Mouse (Mus musculus): ENCODE data around the gene Dlg3. TPM values are rescaled to one million over a fixed set of nuclear protein-coding genes. Genes with fewer than 3 reads are reported as not detected.

Dlg3 gene
- polyA plus RNA-seq, 1 experiment from 2014 or later = 2.3 TPM

DNA sequence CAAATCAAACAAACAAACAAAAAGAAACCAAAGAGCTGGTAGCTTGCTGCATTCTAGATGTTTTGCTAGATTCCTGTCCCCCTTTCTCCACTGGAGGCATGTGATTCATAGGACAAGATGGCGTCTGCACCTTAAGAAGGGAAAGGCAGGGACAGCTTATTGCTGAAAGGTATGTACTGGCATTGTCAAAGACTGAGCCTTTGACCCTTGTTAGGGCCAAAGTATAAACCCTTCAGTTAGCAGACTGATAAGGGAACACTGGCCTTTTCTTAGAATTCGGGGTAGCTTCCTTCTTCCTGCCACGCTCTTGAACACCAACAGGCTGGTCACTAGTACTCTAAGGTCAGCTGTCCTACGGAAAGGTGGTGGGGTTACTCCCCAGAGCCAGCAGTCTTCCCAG, 29.8 kb downstream of the Dlg3 start:
- DNase-seq (ENCODE audit: low spot score) = no peak

DNA sequence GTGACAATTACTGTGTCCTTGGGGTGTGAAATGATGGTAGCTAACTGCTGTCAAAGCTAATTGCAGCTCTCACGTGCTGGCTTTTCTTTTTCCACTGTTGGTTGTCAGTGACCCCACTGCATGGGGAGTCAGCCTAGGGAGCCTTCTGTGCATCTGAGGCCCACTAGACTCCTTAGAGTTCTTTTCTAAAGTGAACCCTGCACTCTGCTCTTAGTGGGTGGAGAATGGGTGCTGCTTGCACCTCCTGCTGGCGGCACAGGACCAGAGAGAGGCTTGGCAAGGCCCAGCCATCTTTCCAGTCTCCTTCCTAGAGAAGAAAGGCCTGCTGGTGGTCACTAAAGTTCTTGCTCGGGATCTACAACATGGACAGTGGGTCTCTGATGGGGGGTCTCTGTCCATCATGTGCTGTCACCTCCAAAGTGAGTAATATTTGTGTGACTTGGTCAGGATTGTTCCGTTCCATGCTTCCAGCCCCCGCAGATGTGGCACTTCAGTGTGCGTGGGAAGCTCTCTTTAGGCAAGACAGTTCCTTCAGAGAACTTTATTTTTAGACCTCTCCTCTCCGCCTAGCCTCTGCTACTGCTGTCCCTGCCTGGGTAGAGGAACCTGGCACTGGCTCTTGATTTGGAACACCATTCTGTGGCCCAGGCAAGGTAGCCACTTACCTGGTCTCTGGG, 30.5 kb downstream of the Dlg3 start:
- DNase-seq (ENCODE audit: low spot score) = no peak

DNA sequence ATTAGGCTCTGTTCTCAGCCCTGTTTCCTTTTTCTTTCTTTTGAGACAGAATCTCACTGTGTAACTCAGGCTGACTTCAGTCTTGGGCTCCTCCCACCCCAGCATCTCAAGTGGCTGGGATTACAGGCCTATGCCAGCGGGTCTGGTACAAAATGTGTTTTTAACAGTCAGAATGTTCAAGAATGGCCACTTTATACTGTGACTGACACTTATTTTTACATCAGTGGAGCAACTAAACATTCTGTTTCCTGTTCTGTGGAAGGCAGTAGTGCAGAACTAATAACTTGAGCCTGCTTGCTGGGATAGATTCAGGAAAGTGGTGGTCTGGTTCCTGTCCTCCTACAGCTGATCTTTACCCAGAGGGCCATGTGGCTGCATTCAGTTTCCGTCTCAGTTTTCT, 33.1 kb downstream of the Dlg3 start:
- no peak for DNase-seq (ENCODE audit: low spot score)

DNA sequence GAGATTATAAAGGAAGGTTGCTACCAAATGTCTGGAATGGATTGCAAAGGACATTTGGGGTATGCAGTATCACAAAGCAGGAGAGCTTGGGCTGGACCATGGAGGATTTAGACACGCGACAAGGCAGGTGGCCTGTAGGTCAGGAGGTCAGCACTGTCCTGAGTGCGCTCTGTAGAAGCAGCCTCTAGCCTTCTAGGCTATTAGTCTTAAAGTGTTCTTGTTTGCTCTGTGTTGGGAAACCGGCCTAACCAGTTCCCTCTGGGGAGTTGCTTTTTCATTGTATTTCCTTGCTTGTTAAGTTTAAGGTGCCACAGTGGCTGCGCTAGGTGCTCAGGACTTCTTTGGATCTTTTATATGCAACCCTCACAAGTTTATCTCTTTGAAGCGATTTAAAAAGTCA, 34.5 kb downstream of the Dlg3 start:
- DNase-seq (ENCODE audit: low spot score) = no peak

DNA sequence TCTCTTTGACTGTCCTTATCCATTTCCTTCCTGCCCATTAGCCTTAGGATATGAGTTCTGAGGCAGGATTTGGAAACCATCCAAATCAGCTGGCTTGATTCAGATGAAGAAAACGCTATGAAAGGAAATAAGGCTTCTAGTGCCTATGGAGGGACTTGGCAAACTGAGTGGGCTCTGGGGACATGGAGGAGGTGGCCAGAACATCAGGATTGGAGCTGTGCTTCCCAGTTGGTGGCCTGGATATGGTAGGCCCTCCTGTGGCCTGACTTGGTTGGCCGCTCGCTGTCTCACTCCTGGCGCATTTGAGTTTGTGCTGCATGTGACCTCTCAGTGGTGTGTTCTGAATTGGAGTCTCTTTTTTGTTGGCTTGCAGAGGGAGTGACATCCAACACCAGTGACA, 43.6 kb downstream of the Dlg3 start:
- no peak for DNase-seq (ENCODE audit: low spot score)

DNA sequence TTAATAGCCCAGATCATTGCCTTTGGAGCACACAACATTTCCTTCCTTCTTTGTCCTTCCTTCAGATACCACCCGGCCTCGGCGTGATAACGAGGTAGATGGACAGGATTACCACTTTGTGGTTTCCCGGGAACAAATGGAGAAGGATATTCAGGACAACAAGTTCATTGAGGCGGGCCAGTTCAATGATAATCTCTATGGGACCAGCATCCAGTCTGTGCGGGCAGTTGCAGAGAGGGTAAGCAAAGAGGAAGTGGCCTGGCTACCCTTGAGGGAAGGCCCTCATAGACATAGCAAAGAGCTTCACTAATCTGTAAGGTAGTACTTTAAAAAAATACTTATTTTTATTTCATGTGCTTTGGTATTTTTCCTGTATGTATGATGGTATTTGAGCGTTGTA, 46.6 kb downstream of the Dlg3 start:
- DNase-seq (ENCODE audit: low spot score) = no peak

DNA sequence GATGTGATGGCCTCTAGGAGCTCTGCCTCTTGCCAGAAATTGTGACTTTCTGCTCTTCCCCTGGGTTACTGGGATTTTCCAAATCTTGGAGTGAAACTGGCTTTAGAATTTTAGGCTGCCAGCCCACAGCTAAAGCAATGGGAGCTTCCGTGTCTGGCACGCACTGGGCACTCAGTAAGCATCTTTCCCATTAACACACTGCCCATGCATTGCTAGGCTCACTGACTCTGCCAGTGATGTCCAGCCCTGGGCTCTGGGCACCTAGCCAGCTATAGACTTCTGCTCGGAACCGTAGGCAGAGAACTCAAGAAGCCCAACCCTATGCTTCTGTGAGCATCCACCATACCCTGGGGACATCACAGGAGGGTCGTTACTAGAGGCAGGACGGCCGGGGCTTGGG, 48.2 kb downstream of the Dlg3 start:
- DNase-seq (ENCODE audit: low spot score) = no peak

DNA sequence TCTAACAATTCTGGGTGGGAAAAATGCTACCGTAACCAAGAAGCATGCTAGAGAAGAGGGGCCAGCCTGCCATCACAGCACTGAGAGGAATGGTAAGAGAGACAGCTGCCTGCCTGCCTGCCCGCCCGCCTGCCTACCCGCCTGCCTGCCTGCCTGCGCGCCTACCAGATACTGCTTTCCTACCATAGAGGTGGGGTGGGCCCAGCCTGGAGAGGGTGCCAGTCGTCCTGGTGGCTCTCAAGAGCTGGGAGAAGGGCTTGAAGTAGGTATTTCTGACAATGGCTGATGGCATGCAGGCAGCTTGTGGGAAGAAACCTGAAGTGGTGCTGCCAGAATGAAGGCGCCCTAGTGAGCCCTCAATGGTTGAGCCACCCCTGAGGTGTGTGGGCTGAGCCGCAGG, 51.2 kb downstream of the Dlg3 start:
- no peak for DNase-seq (ENCODE audit: low spot score)

DNA sequence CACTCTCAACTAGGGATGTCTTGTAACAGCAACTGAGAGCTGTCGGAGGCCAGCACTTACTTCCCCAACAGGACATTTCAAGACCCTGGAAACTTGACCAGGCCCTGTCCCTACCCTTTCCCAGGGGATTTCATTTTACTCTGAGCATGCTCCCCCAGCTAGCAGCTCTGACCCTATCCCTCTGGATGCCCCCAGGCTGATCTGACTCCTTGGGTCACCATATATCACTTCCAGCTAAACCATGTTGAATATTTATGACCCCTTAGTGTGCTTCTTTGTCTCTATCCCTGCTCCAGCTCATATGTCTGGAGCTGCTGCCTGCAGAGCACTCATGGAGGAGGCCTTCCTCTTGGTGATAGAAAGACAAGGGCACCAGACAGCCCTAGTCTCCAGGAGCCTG, 53.6 kb downstream of the Dlg3 start:
- no peak for DNase-seq (ENCODE audit: low spot score)

DNA sequence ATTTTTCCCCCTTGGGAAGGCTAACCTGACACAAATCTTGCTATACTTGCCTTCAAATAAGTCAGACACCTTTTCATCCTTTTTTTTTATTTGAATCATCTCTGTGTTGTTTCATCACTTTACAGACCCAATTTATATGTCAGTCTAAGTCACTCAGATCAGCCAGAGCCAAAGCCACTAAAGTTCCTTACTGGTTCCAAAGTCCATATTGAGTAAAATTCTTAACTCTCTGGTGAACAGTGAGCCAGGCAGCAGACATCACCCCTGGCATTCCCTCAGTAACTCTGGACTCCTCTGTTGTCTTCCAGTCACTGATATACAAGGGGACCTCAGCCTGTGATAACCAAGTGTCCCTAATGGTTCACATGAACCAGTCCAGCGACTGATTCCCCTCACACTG, 58.0 kb downstream of the Dlg3 start:
- no peak for DNase-seq (ENCODE audit: low spot score)

DNA sequence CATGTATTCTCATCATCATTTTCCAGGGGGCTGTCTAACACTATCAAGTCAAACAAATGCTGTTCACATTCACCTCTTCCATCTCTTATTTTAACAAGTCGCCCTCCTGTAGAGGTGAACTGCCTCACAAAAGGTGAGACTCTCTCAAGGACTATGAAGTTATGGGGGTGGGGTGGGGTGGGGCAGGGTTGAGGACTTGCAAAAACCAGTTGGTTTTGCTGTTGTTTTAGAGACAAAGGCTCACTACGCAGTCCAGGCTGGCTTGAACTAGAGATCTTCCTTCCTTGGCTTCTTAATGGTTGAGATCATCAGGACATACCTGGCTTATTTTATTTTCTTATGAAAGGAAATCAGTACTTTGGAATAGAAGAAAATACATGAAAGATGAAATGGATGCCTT, 65.3 kb downstream of the Dlg3 start:
- no peak for DNase-seq (ENCODE audit: low spot score)

DNA sequence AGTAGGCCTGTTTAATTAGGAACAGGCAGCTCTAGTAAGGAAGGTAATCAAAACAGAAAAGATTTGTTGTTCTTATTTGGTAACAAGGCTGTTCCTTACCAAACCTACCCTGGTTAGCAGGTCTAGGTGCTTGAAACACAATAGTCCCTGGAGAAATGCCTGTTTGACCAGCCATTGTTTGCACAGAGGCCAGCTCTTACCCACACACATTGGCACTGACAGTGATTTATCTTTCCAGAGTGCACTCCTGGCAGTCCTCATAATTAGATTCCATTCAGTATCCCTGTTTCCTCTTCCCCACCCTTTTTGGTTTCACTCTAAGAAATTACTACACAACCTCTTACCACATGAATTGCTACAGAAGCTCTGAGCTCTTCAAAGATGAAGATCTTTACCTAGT, 71.7 kb downstream of the Dlg3 start:
- no peak for DNase-seq (ENCODE audit: low spot score)

Other genes with a start within 250 kb of the Dlg3 start
- not detected in 2 replicates for gene Dgat2l6, start 242.9 kb upstream of the Dlg3 start, polyA plus RNA-seq (2015; fragmentation: Nextera tagmentation; extraction: Ambion mirVana)
- gene Awat1, start 195.5 kb upstream of the Dlg3 start, polyA plus RNA-seq (2015; fragmentation: Nextera tagmentation; extraction: Ambion mirVana) = 0.09 TPM in 1 of 2 replicates, not detected in the other
- 0.03 TPM in 1 of 2 replicates, not detected in the other for gene P2ry4, start 172.9 kb upstream of the Dlg3 start, polyA plus RNA-seq (2015; fragmentation: Nextera tagmentation; extraction: Ambion mirVana)
- gene Arr3, start 162.2 kb upstream of the Dlg3 start, polyA plus RNA-seq (2015; fragmentation: Nextera tagmentation; extraction: Ambion mirVana) = not detected in 2 replicates
- 21.7 and 22.0 TPM in 2 replicates for gene Kif4, start 142.0 kb upstream of the Dlg3 start, polyA plus RNA-seq (2015; fragmentation: Nextera tagmentation; extraction: Ambion mirVana)
- gene Pdzd11, start 141.2 kb upstream of the Dlg3 start, polyA plus RNA-seq (2015; fragmentation: Nextera tagmentation; extraction: Ambion mirVana) = 84.8 and 91.9 TPM in 2 replicates
- gene Gdpd2, start 37.8 kb upstream of the Dlg3 start, polyA plus RNA-seq (2015; fragmentation: Nextera tagmentation; extraction: Ambion mirVana) = 0.23 and 0.37 TPM in 2 replicates

Data from thymus, postnatal 0 days (tissue).